Mouse (Mus musculus) right cerebral cortex, postnatal 25 days (tissue): ENCODE results near the gene Nrsn2.

ENCODE experiments used
- DNase-seq: peaks from one replicate; pipeline ENCODE4 v3.0.0; 2022

The Nrsn2 gene

GRCm38 (mm10) chr2:152339631-152340179 lies 36.7 kb downstream of the Nrsn2 start:
- no peak for DNase-seq

DNA sequence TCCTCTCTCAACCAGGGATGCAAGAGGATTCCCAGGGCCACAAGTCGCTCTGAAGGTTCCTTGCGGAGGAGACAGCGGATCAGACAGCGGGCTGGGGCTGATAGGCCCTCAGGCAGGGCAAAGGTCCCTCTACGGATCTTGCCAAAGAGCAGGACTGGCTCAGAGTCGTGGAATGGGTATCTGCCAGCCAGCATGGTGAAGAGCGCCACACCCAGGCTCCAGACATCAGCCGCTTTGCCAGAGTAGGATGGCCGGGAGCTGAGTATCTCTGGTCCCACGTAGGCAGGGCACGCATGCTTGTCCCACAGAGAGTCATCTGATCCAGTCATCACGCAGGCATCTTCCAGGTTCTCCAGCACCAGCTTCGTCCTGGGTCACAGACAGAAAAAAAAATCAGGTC lies 38.1 kb downstream of the Nrsn2 start:
- DNase-seq: no peak

DNA sequence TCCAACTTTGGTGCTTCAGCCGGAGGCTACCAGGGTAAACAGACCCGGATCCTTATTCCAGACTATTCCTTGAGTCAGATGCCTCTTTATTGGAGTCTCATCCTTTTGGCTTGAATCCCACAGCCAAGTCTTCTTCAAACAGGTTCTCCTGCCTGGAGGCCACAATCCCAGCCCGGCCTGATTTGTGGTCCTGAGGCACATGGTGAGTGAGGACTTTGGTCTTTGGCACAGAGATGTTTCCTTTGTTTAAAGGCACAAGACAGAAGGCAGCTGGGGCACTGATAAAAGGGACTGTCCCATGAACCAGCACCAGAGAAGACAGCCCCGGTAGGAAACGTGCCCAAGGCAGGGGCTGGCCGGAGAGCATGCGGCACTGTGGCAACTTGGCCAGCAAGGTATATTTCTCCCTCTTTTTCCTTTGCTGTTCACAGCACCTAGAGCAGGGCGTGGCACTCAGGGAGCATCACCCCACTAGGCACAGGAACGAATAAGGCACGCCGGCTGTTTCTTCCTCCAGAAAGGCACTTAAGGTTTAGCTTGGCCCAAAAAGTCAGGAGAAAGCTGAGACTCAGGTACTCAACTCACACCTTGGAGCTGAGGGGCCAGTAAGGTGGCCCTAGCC lies 38.7 kb downstream of the Nrsn2 start:
- DNase-seq: no peak

- DNase-seq: no peak
Observed at GRCm38 (mm10) chr2:152336856-152337255, 39.6 kb downstream of the Nrsn2 start.

DNA sequence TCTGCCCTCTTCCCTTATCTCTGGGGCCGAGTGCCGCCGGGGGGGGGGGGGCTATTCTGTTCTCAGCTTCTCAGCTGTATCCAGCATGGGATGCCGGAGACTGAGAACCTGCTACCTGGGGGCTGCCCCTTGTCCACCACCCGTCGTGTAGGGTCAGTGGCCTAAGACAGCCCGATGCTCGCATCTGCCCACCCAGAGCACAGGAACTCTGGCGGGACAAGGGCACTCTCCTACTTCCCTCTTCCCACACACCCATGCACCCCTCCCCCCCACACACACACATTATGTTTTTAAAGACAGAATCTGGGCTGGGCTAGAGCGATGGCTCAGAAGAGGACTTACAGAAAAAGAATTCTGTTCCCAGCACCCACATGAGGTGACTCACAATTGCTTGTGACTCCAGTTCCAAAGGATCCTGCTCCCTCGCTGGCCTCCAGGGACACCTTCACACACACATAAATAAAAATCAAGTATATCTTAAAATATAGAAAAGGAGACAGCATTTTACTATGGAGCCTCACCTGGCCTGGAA lies 41.1 kb downstream of the Nrsn2 start:
- no peak for DNase-seq

DNA sequence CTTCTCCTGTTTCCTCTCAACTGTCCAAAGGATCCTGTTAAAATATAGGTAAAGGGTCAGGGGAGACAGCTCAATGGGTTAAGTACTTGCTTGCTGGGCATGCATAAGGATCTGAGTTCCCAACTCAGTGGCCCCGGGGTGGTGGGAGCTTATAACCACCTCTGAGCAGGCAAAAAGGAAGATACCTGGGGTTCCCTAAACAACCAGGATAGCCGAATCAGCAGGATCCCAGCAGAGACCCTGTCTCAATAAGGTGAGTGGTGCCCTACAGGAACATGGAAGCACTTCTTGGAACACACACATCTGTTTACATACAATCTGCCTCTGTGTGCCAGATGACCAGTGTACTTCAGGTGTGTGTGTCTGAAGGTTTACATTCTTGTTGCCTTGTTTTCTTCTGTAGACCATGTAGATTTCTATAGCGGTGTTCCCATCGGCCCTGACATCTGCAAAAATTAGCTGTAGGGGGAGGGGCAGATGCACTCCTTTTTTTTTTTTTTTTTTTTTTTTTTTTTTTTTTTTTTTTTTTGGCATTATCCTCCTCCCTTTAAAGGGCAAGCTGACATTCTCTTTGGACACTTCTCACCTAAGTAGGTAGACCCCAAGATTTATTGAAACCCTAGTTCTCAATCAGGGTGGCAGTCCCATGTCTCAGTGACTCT lies 43.0 kb downstream of the Nrsn2 start:
- DNase-seq: no peak

DNA sequence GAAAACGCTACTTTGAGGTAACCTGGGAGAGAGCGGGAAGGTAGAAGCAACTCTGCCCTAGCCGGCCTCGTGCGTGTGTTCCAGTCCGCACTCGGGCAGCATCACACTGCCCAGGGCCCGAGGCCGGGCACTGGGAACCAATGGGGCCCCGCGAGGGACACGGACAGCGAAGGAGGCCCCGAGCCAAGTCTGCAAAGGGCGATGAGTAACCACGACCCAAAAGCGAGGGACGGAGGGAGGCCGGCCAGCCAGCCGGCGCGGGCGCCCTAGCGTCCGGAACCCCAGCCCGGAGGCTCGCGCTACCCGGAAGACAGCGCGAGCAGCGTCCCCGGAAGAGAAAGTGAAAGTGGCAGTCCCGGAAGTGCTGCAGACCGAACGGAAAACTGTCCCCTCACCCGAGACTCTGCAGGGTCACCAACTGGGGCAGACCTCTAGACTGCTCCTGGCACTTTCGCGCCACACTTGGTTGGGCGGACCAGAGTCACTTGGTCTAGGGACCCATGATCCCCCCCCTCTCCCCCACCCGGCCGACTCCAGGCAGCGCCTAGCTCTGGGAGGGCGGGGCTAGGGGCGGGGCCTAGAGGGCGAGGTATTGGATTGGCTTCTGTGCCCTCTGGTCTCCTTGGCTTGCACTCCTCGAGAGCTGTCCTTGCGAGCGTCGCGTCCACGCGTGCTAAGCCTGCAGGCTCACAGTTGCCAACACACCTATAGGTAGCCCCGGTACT lies 44.2 kb downstream of the Nrsn2 start, which contains the start of gene Rbck1:
Gene Rbck1 (minus strand): TSS at position 553 of the 725 bp plus-strand sequence.
- peak; percentile 90 for DNase-seq

GRCm38 (mm10) chr2:152330858-152331423 lies 45.5 kb downstream of the Nrsn2 start:
- DNase-seq: no peak

DNA sequence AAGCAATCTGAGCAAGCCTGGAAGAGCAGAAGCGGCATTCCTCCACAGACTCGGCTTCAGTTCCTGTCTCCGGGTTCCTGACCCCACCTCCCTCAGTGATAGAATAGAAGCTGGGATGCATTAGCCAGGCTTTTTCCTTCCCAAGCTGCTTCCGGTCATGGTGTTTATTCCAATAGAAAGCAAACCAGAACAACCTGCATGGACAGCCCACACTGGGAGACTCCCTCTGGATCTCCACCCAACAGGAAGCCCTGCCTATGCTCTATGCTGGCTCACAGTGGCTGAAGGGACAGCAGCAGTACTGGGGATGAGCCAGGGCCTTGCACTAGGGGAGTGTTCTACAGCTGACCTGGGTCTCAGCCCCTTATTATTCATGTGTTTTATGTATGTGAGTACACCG lies 48.5 kb downstream of the Nrsn2 start:
- DNase-seq: no peak

GRCm38 (mm10) chr2:152326654-152327053 lies 49.8 kb downstream of the Nrsn2 start:
- DNase-seq: no peak

DNA sequence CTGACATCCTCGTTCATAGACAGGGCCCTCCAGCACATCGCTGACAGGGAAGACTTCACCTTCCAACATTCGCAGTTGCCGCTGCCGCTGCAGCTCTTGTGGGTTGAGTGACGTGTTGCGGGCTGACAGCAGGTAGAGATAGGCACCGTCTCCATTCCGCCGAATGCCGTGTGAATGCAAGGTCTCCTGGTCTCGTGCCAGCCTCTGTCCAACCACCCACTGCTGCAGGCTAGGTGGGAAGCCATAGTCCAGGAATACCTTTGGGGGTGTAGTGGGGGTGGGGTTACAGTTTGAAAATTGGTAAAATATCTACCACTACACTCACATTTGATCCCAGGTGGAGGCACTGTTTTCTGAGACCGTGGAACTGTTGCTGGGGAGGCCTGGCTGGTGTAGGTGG lies 50.3 kb downstream of the Nrsn2 start:
- DNase-seq: no peak

- DNase-seq: no peak
Observed at GRCm38 (mm10) chr2:152324842-152325241, 51.6 kb downstream of the Nrsn2 start.

GRCm38 (mm10) chr2:152323971-152324370 lies 52.5 kb downstream of the Nrsn2 start:
- DNase-seq: no peak

- DNase-seq: no peak
Observed at GRCm38 (mm10) chr2:152322198-152322597, 54.2 kb downstream of the Nrsn2 start.

DNA sequence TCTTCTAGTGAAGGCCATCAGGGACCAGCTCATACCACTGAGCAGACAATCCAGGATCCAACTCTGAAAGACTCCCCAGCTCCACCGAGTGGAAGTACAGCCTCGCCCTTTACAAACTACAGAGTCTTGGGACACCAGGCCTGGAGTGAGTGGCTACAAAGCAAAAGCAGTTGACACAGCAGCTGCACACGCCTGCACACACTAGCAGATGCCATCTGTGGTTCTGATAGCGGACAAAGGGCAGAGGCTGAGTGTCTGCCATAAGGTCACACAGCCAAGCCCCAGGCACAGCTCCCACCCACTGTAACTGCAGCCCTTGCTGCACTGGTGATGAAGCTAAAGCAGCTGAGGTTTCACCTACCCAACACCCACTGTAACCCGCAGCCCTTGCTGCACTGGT lies 54.9 kb downstream of the Nrsn2 start:
- no peak for DNase-seq
